Mouse (Mus musculus) heart, adult 2 months (tissue): Measurements from ENCODE around the gene Cd70. TPM values are rescaled to one million over a fixed set of nuclear protein-coding genes. Genes with fewer than 3 reads are reported as not detected.

Experiments
- DNase-seq, 2 experiments: peaks; one replicate each; pipeline ENCODE4 v3.0.0; 2021
- H3K27ac ChIP-seq: fragments of 200-600 bp; 2 replicates; pipeline ENCODE4 v1.8.1; 2022
- H3K27me3 ChIP-seq: fragments of 200-500 bp; 2 replicates; pipeline ENCODE4 v1.6.1; 2012; ENCODE audit warnings: mild to moderate bottlenecking, low read length, inconsistent platforms, mixed read lengths; ENCODE audit not compliant: control insufficient read depth, insufficient read depth
- H3K36me3 ChIP-seq: fragments of 200-500 bp; 2 replicates; pipeline ENCODE4 v1.6.1; 2012; ENCODE audit warnings: low read length, inconsistent platforms; ENCODE audit not compliant: control insufficient read depth, insufficient read depth
- H3K4me1 ChIP-seq: fragments of 200-500 bp; 2 replicates; pipeline ENCODE4 v1.6.1; 2011; ENCODE audit warnings: low read length; ENCODE audit not compliant: control insufficient read depth, insufficient read depth
- H3K4me3 ChIP-seq: fragments of 200-600 bp; 2 replicates; pipeline ENCODE4 v1.8.1; 2022
- H3K79me2 ChIP-seq: fragments of 200-500 bp; replicated peaks from 2 replicates; pipeline ENCODE4 v1.6.1; 2012; ENCODE audit warnings: mild to moderate bottlenecking, inconsistent platforms, low read length, moderate library complexity, mixed read lengths; ENCODE audit not compliant: control insufficient read depth, insufficient read depth
- H3K9ac ChIP-seq: fragments of 200-500 bp; 2 replicates; pipeline ENCODE4 v1.6.1; 2012; ENCODE audit warnings: low read depth, mild to moderate bottlenecking, control low read depth, inconsistent platforms, low read length, mixed read lengths
- CTCF ChIP-seq: fragments of 200-600 bp; IDR thresholded peaks from 2 replicates; pipeline ENCODE4 v1.8.1; 2022; ENCODE audit warnings: antibody characterized with exemption, mild to moderate bottlenecking, moderate library complexity
- EP300 ChIP-seq: fragments of 200-500 bp; IDR thresholded peaks from 2 replicates; pipeline ENCODE4 v1.6.1; 2011; ENCODE audit warnings: low read depth, low read length, control low read depth; ENCODE audit not compliant: insufficient read depth
- POLR2A ChIP-seq: fragments of 200-500 bp; IDR thresholded peaks from 2 replicates; pipeline ENCODE4 v1.6.1; 2011; ENCODE audit warnings: mild to moderate bottlenecking, low read depth, low read length, control low read depth; ENCODE audit not compliant: insufficient read depth
- WGBS: fragments of 180-500 bp; shearing (Covaris S2); methylation state at CpG from one replicate; pipeline ENCODE4 v1.1.7; 2018; 5-methylcytosine and 5-hydroxymethylcytosine counted together
- intact Hi-C: fragments of 180-260 bp; cut with DNase I; formaldehyde crosslinking; loops from one replicate; pipeline ENCODE4 v1.15.1; 2025
- polyA plus RNA-seq: library from polyadenylated mRNA; depleted of rRNA; stranded (reverse); fragments of >200 nt; gene quantifications from 2 replicates; pipeline ENCODE4 v1.2.3, GENCODE M21; 2012
- total RNA-seq, 2 experiments: library from RNA; stranded (reverse); gene quantifications; 2 replicates each; pipeline ENCODE4 v1.2.3; 2021

Cd70 gene
- total and polyA plus RNA-seq, 3 experiments: not detected

- H3K4me3 ChIP-seq: no peak overlapping the region
- DNase-seq: peak; percentile 84 to 92
- no peaks in the 10 kb centered on the region for H3K79me2 ChIP-seq
- no peak for TF ChIP-seq POLR2A
- peak; percentile 83 for TF ChIP-seq EP300
- TF ChIP-seq CTCF: peak; percentile 90
- no peaks in the 10 kb centered on the region for H3K4me1 ChIP-seq
- no peak overlapping the region for H3K9ac ChIP-seq
- intact Hi-C loops: loop anchor here (1.0 to 5.0 kb wide), 4 partner anchors 71 to 358 kb away; no protein-coding TSS in a partner anchor
- no peaks in the 10 kb centered on the region for H3K36me3 ChIP-seq
- H3K27ac ChIP-seq: no peak overlapping the region
- no peaks in the 10 kb centered on the region for H3K27me3 ChIP-seq
- WGBS: 20% methylated on average over 10 of the region's 11 CpGs
These were observed 17.5 kb upstream of the Cd70 start for GRCm38 (mm10) chr17:57166800-57167791.

- TF ChIP-seq EP300 (no peak), CTCF (no peak), POLR2A (no peak)
- intact Hi-C loops: no loop called here
- Histone ChIP-seq H3K4me1 (no peaks in the 10 kb centered on the region), H3K27ac (no peak overlapping the region), H3K9ac (no peak overlapping the region), H3K79me2 (no peaks in the 10 kb centered on the region), H3K4me3 (no peak overlapping the region), H3K27me3 (peaks cover 7% of the 10 kb centered on the region; the same call in 1 of the 2 replicates), H3K36me3 (no peaks in the 10 kb centered on the region)
- no peak for DNase-seq
- 76% methylated on average over 4 of the region's 4 CpGs for WGBS
These were observed 4.2 kb upstream of the Cd70 start for GRCm38 (mm10) chr17:57153787-57154186.

- TF ChIP-seq EP300: no peak
- TF ChIP-seq CTCF: no peak
- no peak for TF ChIP-seq POLR2A
- intact Hi-C loops: no loop called here
- no peak for DNase-seq
- H3K4me3 ChIP-seq: no peak overlapping the region
- H3K4me1 ChIP-seq: no peaks in the 10 kb centered on the region
- no peaks in the 10 kb centered on the region for H3K79me2 ChIP-seq
- H3K36me3 ChIP-seq: no peaks in the 10 kb centered on the region
- no peak overlapping the region for H3K9ac ChIP-seq
- peaks cover 7% of the 10 kb centered on the region; the same call in 1 of the 2 replicates for H3K27me3 ChIP-seq
- H3K27ac ChIP-seq: no peak overlapping the region
- 88% methylated on average over 6 of the region's 6 CpGs for WGBS
These were observed 3.4 kb upstream of the Cd70 start for GRCm38 (mm10) chr17:57153006-57153405.

- H3K4me3 ChIP-seq: no peak overlapping the region
- WGBS: 66% methylated on average over 4 of the region's 4 CpGs
- TF ChIP-seq POLR2A: no peak
- no peak for TF ChIP-seq CTCF
- no peak for TF ChIP-seq EP300
- no peaks in the 10 kb centered on the region for H3K36me3 ChIP-seq
- no peaks in the 10 kb centered on the region for H3K79me2 ChIP-seq
- no peak overlapping the region for H3K9ac ChIP-seq
- intact Hi-C loops: no loop called here
- no peaks in the 10 kb centered on the region for H3K4me1 ChIP-seq
- H3K27me3 ChIP-seq: peaks cover 11% of the 10 kb centered on the region
- H3K27ac ChIP-seq: no peak overlapping the region
- no peak for DNase-seq
These were observed 1.2 kb downstream of the Cd70 start for GRCm38 (mm10) chr17:57148343-57148742.

DNA sequence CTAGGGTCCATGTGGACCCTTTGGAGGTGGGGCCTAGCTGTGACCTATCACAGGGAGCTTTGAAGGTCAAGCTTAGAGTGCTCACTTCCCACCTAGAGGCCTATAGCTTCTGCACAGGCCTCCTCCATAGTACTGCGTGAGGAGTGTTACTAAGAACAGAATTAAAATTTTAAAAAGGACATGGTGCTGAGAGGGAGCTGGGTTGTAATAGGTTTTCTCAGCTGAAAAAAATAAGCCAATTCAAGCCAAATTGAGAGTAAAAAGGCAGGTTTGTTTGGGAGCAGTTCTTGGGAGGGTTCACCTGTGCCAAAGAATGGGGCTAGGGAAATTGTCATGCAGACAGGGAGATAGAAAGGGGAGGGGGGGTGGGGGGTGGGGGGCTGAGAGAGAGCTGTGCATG lies 4.5 kb downstream of the Cd70 start:
- WGBS: 79% methylated on average over 1 of the region's 1 CpGs
- Histone ChIP-seq H3K4me1 (no peaks in the 10 kb centered on the region), H3K9ac (no peak overlapping the region), H3K79me2 (no peaks in the 10 kb centered on the region), H3K4me3 (no peak overlapping the region), H3K27ac (no peak overlapping the region), H3K36me3 (no peaks in the 10 kb centered on the region), H3K27me3 (peaks cover 7% of the 10 kb centered on the region)
- DNase-seq: no peak
- no peak for TF ChIP-seq POLR2A
- no peak for TF ChIP-seq EP300
- TF ChIP-seq CTCF: no peak
- intact Hi-C loops: no loop called here

DNA sequence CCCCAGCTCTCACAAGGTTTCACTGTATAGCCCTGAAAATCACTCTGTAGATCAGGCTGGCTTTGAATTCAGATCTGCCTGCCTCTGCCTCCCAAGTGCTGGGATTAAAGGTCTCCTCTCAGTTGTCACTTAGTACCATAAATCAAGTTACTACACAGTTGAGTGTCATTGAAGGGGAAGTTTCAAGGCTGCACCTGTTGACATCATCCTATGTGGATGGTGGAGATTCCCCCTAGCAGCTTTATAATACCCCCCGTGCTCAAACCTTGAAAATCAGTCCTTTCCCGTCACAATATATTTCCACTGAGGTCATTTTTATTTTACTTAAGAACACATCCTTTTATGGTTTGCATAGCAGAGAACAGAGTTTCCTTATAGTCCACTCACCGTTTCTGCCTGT lies 5.9 kb downstream of the Cd70 start:
- 60% methylated on average over 3 of the region's 3 CpGs for WGBS
- Histone ChIP-seq H3K27me3 (peaks cover 4% of the 10 kb centered on the region; the same call in 1 of the 2 replicates), H3K4me1 (no peaks in the 10 kb centered on the region), H3K4me3 (no peak overlapping the region), H3K79me2 (no peaks in the 10 kb centered on the region), H3K36me3 (no peaks in the 10 kb centered on the region), H3K9ac (no peak overlapping the region), H3K27ac (no peak overlapping the region)
- TF ChIP-seq EP300 (no peak), POLR2A (no peak), CTCF (no peak)
- DNase-seq: no peak
- intact Hi-C loops: no loop called here
